Mouse (Mus musculus): ENCODE results near the gene Aldh3a2.
"Not testable (repeated sequence)": the region's sequence is repeated elsewhere in the genome, so short reads cannot be mapped to it uniquely, and the experiment has no call there.

Gene Aldh3a2

DNA sequence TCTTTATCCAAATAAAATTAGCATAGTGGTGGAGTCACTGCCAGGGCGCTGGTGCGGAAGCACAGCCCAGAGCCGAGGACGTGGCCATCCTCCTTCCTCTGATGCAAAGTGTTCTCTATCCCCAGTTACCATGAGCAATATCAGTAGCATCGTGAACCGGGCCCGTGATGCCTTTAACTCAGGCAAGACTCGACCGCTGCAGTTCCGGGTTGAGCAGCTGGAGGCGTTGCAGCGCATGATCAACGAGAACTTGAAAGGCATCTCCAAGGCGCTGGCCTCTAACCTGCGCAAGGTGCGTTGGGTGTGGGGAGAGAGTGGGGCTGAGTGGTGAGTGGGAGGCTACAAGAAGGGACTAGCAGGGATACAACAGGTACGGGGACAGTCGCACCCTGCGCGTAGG, 55.2 kb downstream of the Aldh3a2 start:
- DNase-seq (ENCODE audit: low spot score): no peak

DNA sequence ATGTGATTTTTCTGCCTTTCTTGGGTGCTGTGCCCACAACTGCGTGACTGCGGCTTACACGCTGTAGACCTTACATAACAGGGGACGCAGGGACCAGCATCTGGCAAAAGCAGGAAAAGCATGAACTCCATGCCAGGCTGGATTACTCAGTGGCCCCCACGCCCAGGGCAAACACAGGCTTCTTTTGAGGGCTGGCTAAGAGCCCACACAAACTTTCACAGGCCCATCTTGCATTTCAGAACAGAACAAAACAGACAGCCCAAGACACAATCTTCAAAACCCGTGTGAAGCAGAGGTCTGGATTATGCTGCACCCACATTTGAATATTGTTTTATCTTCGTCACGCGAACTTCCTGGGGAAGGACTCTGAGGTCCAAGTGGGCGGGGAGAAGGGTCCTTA, 58.9 kb downstream of the Aldh3a2 start:
- no peak for DNase-seq (ENCODE audit: low spot score)

DNA sequence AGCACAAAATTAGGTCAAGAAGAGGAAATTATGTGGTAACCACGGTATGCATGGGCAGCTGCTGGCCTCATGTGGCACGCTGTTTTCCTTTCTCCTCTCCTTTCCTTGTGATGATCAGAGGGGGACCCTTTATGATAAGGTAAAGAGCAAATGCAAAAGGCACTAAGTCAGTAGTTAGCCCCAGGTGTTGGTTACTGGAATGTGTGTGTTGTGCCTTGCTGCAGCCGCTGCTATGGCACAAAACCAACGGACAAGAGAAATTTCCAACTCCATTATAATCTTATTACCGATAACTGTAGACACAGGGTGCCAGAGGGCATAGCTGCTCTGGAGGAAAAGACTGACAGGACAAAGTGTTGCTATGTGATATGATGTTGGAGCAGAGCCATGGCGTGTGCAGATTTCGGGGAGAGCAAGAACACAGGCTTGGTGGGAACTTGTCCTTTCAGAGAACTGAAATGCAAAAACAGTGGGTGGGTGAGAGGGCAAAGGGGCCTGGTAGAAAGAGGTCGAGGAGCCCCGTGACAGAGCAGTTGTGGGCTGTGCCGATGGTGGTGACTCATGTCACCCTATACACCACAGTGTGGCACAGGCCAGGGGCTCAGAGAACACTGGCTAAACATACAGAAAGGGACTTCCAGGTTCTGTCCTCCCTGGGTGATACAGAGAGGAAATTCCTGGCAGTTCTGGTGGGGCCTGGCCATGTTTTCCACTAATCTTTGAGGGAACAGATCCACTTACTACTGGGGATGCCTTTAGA, 59.6 kb downstream of the Aldh3a2 start, which contains the start of gene Aldh3a1:
Gene Aldh3a1, plus strand, starts transcription at position 51 of the 760 bp plus-strand sequence.
- DNase-seq (ENCODE audit: low spot score): no peak

DNA sequence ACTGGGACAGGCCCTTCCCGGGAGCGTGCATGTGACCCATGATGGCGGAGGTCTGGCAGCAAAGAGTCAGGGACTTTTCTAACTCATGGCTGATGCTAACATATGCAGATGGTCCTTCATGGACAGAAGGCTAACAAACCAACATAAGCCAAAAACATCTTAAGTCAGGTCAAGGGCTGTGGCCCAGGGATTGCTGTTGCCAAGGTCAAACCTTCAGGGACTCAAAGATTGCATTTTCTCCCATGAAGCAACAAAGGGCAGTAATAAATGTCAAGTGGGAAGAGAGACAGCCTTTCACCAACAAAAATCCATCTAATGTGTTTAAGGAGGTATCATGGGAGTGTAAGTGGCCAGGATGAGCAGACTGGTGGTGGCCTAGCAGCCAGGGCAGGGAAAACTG, 61.1 kb downstream of the Aldh3a2 start:
- no peak for DNase-seq (ENCODE audit: low spot score)

DNA sequence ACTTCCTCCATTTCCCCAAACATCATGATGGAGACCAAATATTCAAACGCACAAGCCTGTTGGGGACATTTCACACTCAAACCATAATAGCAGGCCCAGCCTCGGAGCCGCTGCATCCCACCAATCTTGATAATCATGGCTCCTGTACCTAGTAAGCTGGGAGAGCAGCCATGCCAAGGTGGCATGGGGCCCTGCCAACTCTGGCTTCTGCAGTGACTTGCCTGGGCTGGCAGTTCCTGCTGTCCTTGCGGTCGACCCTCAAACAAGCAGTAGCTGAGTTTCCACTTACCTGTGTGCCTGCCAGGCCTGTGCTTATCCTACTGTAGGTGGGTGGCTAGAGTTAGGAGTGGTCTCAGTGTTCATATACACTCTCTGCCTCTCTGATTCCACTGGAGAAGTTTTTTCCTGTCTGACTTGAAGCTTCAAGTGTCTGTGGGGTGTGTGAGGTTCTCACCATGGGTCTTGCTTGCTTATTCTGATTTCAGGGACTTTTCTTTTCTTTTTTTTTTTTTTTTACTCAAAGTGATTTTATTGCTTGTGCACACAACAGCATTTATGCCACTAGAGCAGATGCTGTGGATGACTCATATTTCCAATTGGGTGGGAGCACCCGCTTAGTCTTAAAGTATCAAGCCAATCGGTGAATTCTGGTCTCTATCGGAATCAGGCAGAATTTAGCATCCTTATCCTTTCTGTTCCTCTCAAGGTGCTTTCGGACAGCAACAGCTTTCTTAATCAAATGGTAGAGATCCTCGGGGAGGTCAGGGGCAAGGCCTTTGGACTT, 61.9 kb downstream of the Aldh3a2 start:
- DNase-seq (ENCODE audit: low spot score): no peak

DNA sequence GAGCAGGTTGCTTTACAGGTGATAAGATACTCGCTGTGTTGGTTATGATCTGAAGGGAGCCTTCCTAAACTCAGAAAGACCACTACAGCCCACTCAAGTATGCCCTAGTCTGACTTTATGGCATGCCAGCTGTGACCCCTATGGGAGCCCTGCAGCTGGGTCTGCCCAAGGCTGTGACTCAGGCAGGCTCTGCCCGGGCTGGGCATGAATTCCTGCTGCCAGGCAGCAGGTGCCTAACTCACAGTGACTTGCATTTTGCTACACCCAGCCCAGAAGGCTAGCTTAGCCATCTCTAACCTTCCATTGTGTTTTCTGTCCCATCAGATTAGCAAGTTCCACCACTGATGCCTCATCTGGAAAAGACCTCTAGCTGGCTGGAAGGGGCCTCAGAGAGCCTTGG, 64.5 kb downstream of the Aldh3a2 start:
- no peak for DNase-seq (ENCODE audit: low spot score)

DNA sequence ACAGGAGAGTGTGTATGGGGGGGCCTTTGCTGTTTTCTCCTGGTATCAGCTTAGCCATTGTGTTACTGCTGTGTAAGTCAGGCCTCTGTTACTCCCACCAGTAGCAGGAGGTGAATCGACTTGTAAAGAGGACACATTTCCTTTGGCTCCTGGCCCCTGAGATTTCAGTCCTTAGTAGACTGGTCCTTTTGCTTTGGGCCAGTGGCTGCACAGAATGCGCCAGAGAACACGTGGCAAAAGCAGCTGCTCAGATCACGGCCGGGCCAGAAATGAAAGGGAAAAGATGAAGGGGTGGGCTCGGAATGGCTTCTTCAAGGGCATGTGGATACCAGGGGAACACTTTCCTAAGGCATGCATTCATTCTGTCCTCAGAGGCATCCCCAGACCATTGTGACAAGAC, 65.1 kb downstream of the Aldh3a2 start:
- DNase-seq (ENCODE audit: low spot score): no peak

DNA sequence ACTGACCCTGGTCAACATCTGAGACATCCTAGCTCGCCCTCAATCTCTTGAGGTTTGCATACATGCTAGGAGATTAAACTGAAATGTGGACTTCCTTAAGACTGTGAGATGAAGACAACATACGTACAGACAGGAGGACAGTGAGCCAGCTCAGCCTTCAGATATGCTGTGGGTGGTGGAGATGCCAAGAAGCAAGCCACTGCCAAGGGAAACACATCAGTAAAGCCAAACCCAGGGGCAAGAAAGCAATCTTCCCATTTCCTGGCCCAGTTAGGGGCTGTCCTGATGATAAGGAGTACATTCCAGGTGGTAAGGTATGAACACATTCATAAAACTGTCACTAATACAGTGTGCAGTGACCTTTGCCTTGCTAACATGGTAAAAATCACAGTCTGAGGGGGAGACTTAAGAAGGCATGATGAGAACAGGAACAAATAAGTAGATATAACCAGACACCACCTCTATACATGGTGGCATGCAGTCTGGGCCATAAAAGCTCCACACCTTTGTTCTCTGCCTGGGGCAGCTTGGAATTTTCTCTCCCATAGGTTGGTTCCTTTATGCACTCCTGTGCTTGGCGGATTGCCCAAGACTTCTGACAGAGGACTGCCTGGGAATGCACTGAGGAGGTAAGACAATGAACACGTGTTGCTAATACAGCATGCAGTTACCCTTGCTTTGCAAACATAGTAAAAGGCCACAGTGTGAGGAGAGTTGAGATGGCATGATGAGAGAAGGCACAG, 67.5 kb downstream of the Aldh3a2 start:
- DNase-seq (ENCODE audit: low spot score): no peak

DNA sequence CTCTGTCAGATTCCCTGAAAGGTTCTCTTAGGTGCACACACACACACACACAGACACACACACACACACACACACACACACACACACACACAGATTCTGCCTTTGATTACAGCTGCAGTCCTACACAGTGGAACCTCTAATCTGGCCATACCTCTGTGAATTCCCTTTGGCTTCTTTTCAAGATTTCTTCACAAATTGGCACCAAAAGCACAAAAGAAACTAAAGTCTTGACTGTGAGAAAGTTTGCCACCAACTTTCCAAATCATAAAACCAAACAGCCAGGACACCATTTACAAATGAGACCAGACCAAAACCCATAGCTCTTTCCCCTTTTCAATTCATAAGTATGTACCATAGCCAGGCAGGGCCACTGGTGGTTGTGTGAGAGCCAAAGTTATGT, 69.3 kb downstream of the Aldh3a2 start:
- DNase-seq (ENCODE audit: low spot score): no peak

DNA sequence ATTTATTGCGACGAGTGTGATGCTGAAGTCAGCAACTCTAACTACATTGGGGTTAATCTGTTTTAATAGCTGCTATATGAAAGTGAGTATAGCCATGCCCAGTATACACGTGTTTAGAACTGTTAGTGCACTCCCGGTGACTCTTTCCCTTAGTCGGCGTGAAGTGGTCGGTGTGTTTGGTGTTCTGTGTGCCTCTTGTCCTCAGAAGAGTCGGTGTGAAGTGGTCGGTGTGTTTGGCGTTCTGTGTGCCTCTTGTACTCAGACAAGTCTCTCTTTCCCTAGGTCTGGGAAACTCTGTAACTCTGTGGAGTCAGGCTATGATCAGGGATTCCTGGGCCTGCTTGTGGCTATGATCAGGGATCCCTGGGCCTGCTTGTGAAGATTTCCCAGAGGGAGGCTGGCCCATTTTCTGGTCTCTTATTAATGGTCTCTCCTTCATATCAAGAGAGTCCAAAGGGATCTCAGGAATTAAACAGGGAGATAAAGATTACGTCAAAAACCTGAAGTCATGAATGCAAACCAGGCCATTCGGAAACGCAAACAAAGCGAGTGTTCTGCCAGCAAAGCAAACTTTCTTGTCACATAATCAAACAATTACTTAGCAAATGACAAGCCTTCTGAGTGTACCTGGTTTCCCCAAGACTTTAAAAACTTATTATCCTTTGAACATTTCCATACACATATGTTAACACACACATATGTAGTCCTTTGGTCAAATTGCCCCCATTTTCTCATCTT, 70.5 kb downstream of the Aldh3a2 start:
- no peak for DNase-seq (ENCODE audit: low spot score)

DNA sequence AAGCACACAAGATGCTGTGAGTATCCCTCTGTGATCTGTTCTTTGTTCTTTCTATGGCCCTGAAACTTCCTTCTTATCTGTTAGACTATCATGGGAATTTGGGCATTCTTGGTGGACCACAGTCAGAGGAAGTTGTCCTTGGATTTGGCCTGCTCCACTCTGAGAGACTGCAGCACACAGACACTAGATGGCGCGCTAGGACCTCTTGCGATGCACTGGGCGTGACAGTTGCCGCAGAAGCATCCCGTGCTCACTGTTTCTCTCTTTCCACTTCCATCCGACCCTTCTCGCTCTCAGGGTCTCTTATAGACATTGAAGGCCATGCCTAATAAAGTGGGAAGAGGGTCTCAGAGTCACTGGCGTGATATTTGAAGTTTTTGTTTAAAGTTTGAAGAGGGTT, 73.9 kb downstream of the Aldh3a2 start:
- peak; percentile 49 for DNase-seq (ENCODE audit: low spot score)

DNA sequence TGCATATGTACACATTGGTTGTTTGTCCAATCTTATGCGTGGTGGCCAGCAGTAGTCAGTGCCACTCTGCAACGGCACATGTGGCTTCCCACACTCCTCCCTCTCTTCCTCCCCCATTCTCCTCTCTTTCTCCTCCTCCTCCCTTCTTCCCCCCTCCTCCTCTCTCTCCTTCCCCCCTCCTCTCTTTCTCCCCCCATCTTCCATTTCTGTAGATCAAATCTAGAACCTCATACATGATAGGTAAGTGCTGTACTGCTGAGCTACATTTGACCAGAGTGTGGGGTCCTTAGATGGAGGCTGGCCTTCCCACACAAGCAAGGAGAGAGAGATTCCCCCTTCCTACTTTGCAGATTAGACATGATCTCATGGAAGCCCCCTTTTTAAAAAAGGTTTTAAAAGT, 74.5 kb downstream of the Aldh3a2 start:
- no peak for DNase-seq (ENCODE audit: low spot score)

DNA sequence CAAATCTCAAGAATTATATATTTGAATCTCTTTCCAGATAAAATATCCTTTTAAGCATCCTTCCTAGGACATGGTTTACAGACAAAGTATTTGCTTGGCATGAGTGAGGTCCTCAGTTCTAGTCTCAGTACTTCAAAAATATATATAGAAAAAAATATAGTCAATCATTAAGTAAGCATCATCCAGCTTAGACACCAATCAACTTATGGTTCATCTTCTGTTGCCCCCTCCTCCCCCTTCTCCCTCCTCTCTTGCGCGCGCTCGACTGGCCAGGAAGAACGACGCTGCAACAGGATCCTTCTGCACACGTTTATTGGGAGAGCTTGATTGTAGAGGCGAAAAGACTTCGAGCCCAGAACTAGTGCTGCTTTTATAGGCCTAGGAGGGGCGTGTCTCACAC, 75.1 kb downstream of the Aldh3a2 start:
- not testable (repeated sequence) for DNase-seq (ENCODE audit: low spot score)

DNA sequence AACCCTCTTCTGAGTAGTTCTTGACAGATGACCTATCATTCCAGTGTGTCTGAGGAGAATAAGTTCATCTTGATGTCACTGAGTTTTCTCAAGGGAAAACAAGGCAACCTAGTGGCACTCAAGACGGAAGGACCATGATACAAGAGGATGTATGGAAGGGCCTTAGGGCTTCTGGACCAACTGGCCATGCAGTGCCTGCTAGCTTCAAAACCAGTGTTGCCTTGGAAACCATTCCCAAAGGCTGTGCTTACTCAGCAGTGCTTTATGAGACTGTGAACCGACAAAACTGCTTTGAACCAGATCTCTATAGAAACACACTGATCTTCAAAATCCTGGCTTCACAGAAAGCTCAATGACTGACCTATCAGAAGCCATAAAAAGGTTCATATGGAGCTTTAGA, 76.5 kb downstream of the Aldh3a2 start:
- no peak for DNase-seq (ENCODE audit: low spot score)

DNA sequence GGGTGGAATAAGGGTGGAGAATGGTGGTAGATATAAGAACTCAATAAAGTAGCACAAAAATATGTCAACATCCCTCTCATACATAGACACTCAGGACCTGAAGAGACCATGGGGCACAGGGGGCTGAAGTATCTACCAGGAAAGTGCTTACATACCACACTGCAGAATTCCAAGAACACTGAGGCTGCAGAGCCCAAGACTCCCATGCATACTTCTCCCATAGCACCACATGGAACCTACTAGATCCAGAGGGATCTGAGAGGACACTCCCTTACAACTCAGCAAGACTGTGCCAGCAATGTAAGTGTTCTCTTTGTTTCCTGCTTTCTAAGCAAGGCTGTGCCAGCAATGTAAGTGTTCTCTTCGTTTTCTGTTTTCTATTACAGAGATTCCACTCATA, 83.4 kb downstream of the Aldh3a2 start:
- no peak for DNase-seq (ENCODE audit: low spot score)

DNA sequence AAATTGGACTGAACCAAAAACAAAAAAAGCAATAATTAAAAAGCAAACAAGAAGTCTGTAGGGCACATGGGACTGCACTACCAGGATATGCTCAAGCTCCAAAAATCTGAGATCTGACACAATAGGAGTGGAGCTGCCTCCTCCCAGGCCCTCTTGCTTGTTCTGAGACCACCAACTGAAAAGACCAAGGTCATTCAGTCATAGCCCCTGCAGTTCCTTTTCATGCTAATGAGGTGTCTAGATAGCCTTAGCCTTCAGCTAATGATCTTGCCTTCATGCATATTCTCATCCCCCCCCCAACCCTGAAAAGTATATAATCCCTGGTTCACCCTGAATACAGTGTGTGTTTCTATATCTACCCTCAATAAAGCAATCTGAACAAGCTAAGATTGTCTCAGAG, 85.6 kb downstream of the Aldh3a2 start:
- DNase-seq (ENCODE audit: low spot score): no peak

DNA sequence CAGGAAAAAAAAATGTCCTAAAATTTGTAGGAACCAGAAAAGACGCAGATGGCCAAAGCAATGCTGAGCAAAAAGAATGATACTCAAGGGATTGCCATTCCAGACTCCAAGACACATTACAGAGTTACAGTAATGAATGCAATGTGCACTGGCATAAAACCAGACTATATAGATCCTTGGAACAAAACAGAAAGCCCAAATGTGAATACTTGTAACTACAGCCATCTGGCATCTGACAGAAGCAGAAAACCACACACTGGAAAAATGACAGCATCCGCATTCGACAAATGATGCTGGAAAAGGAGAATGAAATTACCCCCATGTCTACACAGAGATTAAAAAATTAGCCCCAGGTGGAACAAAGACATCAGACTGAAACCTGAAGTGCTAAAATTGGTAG, 86.9 kb downstream of the Aldh3a2 start:
- no peak for DNase-seq (ENCODE audit: low spot score)

DNA sequence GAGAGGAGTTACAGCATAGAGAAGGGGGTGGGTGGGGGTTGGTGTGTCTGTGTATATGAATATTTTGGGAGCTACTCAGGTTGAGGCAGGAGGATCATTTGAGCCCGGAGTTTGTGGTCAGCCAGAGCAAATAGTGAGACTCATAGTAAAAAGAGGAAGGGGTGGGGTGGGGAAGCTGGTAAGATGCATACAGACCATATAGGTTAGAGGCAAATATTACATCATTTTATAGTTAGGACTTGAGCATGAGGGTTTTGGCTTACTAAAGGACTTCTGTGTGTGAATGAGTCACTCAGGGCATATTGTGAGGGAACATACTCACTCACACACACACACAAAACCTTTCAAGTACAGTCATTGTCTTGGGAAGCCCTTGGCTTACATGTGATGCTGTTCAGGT, 90.9 kb downstream of the Aldh3a2 start:
- DNase-seq (ENCODE audit: low spot score): no peak

DNA sequence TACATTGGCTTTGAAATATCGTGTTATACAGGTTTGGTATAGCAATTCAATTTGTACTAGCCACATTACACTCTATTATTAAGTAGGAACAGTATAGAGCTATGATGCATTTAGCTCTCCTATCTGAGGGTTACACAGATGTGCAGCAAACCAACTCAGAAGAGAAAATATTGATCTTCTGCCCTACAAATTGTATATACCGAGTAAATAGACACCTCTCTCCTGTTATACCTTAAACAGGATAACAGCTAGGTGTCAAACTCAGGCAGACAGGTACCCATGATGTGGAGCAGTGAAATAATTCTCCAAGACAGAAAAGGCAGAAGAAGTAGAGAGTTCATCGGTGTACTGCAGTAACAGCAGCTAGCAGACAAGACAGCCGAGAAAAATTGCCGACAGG, 91.5 kb downstream of the Aldh3a2 start:
- no peak for DNase-seq (ENCODE audit: low spot score)

DNA sequence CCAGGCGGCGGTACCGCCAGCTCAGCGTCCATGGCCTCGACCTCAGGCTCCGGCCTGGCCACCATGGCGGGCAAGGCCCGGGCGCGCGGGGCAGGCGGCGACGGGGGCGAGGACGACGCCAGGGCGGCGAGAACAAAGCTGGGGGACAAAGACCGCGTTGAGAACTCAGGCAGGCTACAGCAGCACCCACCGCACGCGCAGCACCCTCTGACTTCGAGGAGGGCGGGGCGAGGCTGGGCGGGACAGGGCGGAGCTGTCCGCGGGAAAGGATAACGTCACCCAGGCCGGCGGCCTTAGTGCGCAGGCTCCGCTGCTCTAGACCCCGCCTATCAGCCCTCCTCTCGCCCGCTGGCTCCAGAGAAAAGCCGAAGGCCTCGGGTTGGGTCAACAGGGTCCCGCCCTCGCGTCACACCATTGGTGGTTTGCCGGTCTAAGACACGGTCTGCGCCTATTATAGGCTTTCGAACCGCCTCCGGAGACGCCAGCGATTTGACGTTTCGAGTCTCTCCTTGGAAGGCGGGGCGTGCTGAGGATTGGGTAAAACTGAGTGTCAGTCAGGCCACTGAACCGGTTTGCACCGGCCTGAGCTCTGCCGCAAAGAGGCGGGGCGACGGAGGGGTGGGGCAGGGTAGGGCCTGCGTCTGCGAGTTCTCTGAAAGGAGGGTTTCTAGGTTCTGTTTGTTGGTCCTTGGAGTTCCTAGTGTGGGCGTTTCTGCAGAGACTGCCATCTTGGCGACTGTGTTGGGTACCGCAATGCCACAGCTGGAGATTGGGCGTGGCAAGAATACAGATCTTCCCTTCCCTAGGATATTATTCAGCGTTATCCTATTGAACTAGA, 92.2 kb downstream of the Aldh3a2 start, which contains the start of gene Usp22:
Gene Usp22, minus strand, starts transcription at position 235 of the 838 bp plus-strand sequence.
- DNase-seq (ENCODE audit: low spot score): peak; percentile 97

DNA sequence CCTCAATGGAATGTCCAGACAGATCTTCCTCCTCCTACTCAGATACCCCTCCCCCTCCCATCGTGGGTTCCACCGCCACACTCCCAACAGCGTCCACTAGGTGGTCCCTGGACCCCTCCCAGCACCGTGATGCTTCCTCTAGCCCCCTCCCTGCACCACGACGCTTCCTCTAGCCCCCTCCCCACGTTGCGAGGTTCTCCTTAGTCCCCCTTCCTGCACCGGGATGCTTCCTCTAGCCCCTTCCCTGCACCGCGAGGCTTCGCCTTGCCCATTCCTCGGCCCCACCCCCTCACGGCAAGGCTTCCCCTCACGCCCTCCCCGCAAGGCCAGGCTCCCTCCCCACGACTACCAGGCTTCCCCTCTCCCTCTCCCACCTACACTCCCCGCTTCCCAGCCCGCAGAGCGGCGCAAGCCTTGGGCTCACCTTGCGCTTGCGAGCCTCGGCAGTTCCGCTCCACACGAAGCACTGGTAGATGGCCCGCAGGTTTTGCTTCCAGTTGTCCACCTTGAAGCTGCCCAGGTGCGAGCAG, 92.9 kb downstream of the Aldh3a2 start:
- DNase-seq (ENCODE audit: low spot score): no peak

All from spleen, adult 12 weeks (tissue).